Mouse (Mus musculus): Measurements from ENCODE around the gene Shank1.

- TF ChIP-seq CTCF (IDR thresholded peaks at IDR 0.05; ENCODE audit: control insufficient read depth, insufficient read depth, low read length) (no peak), POLR2A (IDR thresholded peaks at IDR 0.05; ENCODE audit: borderline replicate concordance, control insufficient read depth, low read depth, low read length) (no peak)
These were observed 33.5 kb downstream of the Shank1 start for GRCm38 (mm10) chr7:44343459-44344015.

All from bone marrow, adult 2 months (tissue).